Mouse (Mus musculus): ENCODE data around the gene Efhd2.

The Efhd2 gene

GRCm38 (mm10) chr4:141857422-141857930, 17.2 kb downstream of the Efhd2 start:
- peak; percentile 86 for DNase-seq

DNA sequence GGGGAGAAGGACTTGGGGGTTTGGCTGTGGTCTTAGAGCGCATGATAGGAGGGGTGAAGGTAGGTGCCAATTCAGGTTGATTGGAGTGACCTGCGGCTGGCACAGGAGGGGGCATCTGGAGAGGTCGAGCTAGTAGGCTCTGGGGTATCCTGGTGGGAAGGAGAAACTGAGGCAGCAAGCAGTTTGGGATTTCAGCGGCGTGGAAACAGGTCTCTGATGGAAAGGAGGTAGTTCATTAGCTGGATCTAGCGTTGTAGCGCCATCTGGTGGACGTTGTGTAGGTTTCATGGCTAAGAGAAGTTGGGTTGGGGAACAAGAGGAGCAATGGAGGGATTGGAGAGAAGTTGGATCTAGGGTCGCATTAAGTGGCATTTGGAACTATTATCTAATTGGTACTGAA, 21.3 kb downstream of the Efhd2 start:
- peak; percentile 48 for DNase-seq

DNA sequence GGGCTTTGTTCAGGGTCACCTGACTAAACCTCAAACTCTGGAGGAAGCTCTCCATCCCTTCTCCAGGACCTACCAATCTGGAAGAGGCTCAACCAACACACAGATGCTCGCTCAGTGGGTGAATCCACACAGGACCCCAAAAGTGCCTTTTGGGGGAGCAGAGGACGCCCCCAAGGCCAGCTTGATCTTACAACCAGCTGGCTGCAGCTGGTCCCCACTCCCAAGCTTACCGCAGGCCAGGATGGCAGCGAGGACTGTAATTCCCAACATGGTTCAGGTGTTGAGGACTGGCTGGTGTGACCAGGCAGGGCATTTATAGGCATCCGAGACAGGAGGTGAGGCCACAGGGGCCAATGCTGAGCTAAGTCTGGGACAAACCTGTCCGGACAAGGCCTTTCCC, 28.7 kb downstream of the Efhd2 start, which contains the start of gene Ctrc:
Ctrc (minus strand) TSS at position 361 of the 400 bp plus-strand sequence.
- DNase-seq = no peak

- peak; percentile 65 for DNase-seq
These were observed 40.1 kb downstream of the Efhd2 start for GRCm38 (mm10) chr4:141834536-141835095.

GRCm38 (mm10) chr4:141833911-141834310, 40.8 kb downstream of the Efhd2 start:
- DNase-seq = no peak

GRCm38 (mm10) chr4:141831361-141831760, 43.4 kb downstream of the Efhd2 start:
- DNase-seq = no peak

DNA sequence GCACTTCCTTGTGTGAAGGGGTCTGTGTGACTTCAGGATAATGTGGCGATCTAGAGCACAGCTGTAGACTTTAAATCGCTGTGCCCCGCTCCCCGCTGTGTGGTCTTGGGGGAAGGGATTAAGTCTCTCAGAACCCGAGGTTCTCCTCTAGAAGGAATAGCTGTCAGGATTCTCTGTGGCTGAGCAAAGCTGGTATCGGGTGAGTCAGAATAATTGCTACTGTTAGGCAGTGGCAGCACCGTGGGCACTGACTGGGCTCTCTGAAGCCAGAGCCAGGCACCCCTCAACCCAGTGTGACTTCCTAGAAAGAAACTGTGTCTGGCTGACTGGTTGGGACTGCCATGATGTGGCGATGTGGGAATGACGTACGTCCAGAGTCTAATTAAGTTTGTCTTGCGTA, 44.3 kb downstream of the Efhd2 start:
- no peak for DNase-seq

- DNase-seq = no peak
These were observed 46.5 kb downstream of the Efhd2 start for GRCm38 (mm10) chr4:141828177-141828576.

DNA sequence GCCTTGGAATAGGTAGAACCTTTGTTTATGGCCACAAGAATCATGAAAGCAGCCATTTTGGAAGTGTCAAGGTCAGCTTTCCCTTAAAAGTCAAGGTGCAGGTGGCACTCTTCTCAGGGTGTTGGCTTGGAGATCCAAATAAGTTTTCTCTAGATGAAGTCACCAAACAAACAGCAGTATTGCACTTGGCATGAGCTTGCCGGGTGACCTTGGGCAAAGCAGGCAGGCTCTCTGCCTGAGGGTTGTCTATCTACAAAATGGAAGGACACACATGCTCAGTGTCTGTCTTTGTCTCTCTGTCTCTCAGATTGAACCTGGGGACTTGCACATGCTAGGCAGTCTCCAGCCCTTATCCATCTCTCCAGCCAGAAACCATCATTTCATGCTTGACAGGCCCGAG, 47.3 kb downstream of the Efhd2 start:
- DNase-seq = no peak

- DNase-seq = no peak
These were observed 48.7 kb downstream of the Efhd2 start, which contains the start of gene Cela2a for GRCm38 (mm10) chr4:141826060-141826459. Gene Cela2a (minus strand): TSS chr4:141826160.

- DNase-seq = no peak
These were observed 51.7 kb downstream of the Efhd2 start for GRCm38 (mm10) chr4:141822979-141823378.

DNA sequence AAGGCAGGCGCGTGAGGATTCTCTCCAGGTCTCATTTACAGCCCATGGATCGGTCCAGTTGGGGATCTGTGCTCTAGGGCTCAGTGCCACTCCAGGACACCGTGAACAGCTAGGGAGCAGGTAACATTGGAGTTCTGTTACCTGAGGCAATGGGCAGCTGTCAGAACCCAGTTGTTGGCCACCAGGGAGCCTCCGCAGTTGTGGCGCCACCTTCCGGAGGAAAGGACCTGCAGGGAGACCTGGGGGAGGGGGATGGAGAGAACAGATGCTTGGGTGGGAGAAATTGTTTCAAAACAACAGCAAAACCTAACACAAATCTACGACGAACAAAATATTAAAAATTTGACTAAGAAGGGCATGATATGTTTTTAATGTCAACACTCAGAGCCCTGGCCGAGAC, 52.6 kb downstream of the Efhd2 start:
- DNase-seq = peak; percentile 11

- no peak for DNase-seq
These were observed 53.5 kb downstream of the Efhd2 start for GRCm38 (mm10) chr4:141821178-141821577.

DNA sequence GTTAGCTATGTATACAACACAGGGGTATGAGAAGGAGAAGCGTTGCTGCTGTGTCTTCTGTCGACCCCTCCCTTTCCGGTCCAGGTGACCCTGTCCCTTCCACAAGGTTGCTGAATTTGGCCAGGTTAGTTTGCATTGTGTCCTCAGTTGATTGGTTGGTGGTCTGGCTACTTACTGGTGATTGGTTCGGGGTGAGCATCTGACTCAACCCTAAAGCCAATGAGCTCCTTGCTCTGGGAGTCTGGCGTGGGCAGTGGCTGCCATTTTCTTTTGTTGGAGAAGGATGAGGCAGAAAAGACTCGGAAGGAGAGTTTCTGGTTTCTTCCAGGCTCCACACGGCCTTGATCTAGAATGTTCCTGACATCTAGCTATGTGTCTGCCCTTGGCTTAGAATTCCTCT, 55.4 kb downstream of the Efhd2 start:
- DNase-seq = no peak

DNA sequence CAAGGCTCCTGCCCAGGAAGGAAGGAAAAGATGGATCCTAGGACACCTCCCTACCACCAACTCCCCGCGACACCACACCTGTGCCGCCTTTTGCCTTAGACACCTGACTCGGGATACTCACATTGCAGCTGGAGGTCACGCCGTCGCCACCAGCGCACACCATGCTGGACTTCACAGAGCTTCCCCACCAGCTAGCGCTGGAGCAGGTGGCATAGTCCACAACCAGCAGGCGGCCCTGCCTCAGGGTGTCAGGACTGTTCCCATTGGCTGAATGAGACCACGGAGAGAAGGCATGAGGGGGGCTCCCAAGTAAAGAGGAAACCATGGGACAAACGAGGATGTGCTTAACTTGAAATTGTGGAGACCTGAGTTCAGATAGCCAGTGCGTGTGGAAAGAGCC, 55.9 kb downstream of the Efhd2 start:
- DNase-seq = no peak

DNA sequence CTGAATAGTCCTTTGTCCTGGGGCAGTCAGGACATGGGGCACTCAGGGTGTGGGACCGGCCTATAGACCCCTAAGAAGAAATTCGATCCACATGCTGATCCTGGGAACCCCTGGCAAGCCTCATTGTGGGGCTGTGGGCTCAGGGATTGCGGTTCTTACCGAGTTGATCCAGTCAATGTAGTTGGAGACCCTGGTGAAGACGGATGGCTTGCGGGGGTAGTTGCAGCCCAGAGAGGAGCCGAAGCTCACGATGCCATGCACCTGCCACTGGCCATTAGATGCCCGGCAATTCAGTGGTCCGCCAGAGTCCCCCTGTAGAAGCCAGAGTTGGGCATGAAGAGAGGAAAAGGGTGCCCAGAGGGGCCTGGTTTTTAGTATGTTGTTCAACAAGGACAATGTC, 57.0 kb downstream of the Efhd2 start:
- DNase-seq = no peak

DNA sequence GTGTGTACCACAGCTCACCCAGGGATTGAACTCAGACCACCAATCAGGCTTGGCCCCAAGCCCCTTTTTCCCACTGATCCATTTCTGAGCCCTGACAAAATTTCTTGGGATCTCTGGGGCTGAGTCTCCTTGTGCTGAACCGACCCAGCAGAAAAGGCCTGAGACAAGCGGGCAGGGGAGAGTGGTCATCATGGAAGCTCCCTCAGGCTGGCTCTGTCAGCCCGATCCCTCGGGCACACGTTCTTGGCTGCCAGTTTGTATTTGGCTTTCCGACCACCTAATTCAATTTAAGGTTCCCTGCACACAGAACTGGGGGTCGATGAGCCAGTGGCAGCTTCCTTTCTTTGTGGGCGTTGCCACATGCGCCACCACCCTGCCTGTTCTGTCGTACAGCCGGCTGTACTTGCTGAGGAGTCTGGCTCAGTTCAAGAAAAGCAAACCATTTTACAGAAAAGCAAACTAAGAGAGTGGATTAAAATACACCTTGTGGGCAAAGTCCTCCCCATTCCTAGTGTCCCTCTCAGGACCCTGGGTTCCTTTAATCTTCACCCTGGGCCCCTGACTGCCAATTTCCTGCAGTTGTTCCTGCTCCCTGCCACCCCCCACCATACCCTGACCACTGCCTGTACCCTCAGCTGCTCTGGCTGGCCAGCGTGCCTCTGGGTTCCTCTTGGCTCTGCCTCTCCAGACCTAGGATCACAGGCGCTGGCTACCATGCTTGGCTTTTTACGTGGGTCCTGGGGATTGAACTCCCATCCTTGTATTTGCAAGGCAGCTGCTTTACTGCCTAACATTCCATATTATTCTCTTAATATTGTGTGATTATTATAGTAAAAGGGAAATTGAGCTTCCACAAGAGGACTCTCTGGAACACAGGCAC, 57.7 kb downstream of the Efhd2 start:
- no peak for DNase-seq

- no peak for DNase-seq
These were observed 58.5 kb downstream of the Efhd2 start for GRCm38 (mm10) chr4:141816267-141816666.

DNA sequence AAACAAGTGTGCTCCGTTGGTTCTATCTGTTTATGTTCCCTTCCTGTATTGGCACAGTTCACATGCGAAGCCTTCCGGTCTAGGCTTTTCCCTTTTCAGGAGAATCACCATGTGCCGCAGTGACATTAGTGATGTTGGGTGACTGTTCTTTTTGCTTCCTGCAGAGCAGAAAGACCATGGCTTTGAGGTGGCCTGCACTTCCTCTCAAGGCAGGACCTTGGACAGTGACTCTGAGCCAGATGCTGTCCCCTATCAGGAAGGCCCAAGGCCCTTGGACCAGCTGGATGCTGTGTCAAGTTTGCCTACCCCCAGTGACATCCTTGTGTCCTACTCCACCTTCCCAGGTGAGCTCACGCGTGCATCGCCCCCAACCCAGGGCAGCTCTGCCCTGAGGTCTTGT, 63.3 kb downstream of the Efhd2 start:
- no peak for DNase-seq

- DNase-seq = no peak
These were observed 63.7 kb downstream of the Efhd2 start for GRCm38 (mm10) chr4:141810975-141811374.

DNA sequence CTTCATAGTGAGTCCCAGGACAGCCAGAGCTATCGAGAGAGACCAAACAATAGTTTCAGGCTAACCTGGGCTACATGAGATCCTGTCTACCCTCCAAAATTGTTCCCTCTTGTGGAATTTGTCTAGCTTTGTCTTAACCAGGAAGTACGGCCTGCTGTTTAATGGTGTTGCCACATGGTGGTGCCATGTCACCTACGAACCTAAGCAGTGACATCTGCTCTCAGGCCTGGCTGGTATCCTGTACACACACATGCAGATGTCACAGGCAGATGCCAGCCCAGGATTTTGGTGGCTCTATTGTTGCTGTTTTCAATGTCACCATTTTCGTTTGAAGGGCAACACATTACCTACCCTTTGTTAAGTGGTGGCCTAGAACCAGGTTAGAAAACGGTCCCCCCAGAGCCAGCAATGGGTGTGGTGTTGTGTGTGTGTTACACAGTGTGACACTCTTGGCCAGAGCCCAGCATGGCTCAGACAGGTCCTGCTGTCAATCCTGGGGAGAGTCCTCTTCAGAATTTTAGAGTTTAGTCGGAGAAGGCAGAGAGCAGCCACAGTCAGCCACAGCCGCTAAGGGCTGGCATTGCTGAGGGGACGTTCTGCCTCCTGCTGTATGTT, 64.8 kb downstream of the Efhd2 start:
- DNase-seq = no peak
